Mouse (Mus musculus) spleen, embryonic (tissue): ENCODE measurements at regions not wholly inside any gene's neighbourhood (a gene's known extent, or its start where the extent isn't known, plus 50 kb on each side); places are given as distances from the start of the nearest gene placed in this dataset.

ENCODE experiments used
- CTCF ChIA-PET: fragments of 350-600 bp; sonication (Branson Sonifier 250); formaldehyde crosslinking; loops from one replicate; lab custom pipeline; 2022; lab: Charles Lee

DNA sequence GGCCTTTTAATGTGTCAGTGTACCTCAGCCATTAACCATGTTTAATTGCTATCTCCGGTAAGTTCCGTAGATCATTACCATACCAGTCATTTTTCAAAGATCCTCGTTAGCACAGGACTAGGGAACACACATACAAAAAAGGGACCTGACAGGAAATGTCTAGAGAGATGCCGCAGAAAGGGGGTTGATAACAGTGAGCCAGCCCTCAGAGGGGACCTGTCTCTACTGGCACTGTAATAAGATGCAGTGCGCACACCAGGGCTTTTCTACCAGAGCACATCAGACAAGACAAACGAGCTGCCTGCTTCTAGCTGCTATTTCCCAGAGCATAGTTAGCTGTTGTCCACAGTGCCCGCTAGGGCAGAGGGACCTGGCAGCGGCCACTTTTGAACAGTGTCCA is 199.1 kb downstream of the Sox11 start:
- CTCF ChIA-PET = no interaction called here

- CTCF ChIA-PET = no interaction called here
Observed at GRCm38 (mm10) chr12:27140335-27140702, 202.1 kb downstream of the Sox11 start.

GRCm38 (mm10) chr12:27139683-27140334 is 202.6 kb downstream of the Sox11 start:
- CTCF ChIA-PET = no interaction called here

DNA sequence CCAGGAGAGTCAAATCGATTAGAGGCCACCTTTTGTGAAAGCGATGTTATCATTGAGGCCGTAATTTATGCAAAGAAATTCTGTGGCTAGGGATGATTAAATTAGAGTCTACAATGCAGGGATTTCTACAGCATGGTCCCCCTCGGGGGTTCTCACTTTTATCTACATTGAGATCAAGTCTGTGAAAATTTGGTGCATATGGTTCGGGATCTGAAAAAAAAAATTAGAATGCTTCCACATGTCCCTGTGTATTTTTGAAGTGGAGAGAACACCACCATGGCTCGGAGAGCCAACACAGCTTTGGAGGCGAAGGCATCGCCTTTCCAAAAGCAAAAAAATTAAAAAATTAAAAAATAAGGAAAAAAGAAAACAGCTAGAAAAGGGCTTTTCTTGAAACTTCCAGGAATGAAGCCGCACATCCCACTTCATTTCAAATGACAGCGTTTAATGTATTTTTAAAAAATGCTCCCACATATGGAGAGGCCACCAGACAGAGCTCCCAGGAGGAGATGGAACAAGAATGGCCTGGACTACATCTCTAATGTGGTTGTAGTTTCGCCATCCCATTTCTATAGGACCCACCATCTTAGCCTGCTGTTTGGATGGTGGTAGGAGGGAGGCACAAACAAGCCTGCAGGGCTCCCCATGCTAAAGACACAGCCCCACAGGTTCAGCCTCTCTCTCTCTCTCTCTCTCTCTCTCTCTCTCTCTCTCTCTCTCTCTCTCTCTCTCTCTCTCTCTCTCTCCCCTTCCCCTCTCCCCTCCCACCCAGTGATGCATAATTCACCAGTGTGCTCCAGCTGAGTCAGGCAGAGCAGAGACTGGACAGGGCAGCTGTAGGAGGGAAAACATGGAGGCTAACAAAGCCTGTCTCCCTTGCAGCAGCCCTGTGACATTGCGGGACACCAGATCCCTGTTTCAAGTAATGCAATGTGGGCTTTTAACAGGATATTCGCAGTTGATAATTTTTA is 203.4 kb downstream of the Sox11 start:
- CTCF ChIA-PET = no interaction called here

- CTCF ChIA-PET = no interaction called here
Observed at GRCm38 (mm10) chr12:27135997-27136559, 206.3 kb downstream of the Sox11 start.

DNA sequence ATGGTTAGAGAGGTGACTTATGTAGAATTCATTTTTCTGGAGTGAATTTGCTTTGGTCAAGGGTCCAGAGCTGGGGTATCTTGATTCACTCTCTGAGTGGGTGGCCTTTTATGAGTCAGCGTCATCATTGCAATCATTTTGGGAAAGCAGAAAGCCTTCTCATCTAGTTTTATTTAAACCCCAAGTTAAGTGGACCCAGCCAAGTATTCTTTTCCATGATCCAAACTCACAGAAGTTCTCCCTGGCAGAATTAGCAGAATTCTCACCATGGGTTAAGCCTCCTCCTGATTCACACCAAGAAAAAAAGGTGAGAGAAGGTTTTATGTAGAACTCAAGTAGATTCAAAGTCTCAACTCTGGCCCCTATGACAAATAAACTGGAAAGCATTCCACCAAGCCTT is 211.8 kb downstream of the Sox11 start:
- CTCF ChIA-PET = no interaction called here

- CTCF ChIA-PET = no interaction called here
Observed at GRCm38 (mm10) chr12:27127054-27127605, 215.2 kb downstream of the Sox11 start.

DNA sequence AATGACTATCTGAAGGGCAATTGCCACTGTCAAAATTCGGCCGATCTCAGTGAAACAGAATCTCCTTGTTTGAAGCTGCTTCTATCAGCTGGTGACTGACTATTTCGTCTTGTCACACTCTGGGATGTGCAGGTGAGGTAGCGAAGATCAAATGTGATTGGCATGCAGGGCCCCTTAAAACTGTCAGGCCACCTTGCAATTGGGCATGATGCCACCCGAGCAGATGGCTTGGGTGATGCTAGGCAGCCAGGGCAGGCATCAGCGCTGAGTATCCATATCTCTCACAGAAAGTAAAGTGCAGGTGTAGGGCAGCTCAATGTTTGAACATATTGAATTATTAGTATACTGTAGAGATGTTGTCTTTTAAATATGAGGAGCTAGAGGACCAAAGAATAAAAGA is 223.8 kb downstream of the Sox11 start:
- CTCF ChIA-PET = no interaction called here

GRCm38 (mm10) chr12:27115392-27115791 is 227.0 kb downstream of the Sox11 start:
- CTCF ChIA-PET = no interaction called here

DNA sequence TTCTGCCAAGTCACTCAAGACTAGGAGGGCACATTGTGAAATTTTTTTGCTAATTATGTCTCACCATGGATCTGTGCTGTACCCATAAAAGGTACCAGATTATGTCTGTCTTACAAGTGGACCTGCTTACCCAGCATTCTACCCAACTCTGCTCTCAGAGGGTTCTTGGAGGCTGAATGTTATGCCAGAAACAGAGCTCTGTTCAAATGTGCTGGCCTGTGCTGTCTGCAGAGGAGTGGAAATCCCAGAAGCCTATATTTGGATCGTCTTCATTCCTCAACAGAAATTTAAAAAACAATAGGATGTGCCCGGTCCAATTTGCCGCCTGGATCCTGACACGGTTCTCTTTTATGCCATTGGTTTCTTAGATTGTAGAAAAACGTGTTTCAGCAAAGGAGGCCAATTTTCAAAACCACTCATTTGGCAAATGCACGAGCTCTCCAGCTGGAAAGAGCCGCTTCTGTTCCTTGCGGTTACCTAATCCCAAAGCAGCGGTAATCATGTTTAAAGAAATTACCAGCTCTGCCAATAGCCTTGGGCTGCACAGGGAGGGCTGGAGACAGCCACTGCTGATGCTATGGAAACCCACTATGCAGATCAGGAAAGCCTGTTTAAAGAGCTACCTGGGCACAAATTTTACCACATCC is 237.3 kb downstream of the Sox11 start:
- CTCF ChIA-PET = no interaction called here

- CTCF ChIA-PET = no interaction called here
Observed at GRCm38 (mm10) chr12:27102996-27103395, 239.4 kb downstream of the Sox11 start.

DNA sequence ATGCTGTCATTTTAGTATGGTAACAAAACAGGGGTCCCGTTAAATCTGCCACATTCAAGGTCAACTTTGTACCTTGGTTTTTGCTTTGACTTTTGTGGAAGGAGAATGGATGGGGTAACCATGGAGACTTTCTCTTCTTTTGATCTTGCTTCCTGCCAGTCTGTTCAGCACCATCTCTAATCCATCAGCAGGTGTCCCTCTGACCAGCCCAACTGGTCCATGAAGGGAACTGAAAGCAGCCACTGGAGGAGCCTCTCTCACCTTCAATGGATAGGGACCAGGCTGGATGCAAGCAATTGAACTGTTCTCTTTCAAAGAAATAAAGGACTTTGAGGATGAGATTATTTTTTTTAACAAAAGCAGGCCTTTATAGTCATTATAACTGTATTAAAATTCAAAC is 253.2 kb downstream of the Sox11 start:
- CTCF ChIA-PET = no interaction called here

DNA sequence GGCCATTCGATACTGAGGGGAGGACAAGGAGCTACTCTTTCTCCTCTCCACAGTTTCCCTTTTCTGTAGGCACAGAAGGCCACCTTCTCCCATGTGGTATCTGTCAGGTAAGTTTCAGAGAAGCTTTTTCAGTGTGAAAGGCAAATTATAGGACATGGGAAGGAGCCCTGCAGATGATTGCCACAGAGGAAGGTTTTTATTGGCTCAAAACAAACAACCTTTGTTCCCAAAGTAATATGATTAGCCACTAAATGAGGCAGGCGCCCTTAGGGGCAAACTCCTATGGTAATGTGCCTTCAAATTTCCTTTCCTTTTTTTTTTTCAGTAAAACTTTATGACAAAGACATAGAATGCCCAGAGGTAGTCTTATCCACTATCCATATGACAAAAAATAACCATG is 256.5 kb downstream of the Sox11 start:
- CTCF ChIA-PET = no interaction called here

DNA sequence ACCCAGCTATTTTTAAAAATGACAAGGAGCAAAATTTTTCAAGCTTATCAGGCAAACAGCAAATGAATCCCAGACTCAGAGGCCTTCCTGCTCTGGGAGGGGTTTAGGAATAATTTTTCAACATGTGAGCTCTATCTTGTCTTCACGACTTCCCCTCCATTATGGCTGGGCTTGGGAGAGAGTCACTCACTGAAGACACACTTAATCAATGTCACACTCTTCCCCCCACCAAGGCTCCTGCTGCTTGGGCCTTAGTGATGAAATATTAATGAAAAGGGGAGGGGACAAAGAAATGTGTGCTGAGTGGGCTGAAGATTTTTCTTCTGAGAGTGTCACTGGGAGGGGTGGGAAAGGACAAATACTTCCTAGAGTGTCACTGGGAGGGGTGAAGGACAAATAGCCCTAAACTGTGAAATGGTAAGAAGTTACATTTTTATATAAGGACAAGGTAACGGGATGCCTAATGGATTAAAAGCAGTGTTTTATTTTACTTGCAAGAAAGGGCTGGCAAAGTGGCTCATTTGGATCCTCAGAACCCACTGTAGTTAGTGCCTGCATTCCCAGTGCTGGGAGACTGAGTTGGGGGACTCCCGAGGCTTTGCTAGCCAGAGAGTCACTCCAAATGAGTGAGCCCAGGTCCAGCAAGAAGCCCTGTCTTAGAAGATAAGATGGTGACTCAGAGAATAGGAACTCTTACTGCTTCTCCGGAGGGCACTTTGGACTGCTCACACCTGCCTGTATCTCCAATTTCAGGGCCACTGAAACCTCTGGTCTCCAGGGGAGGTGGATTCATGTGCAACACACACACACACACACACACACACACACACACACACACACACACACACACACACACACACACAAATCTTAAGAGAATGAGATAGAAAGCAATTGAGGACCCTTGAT is 258.5 kb downstream of the Sox11 start:
- CTCF ChIA-PET = no interaction called here

DNA sequence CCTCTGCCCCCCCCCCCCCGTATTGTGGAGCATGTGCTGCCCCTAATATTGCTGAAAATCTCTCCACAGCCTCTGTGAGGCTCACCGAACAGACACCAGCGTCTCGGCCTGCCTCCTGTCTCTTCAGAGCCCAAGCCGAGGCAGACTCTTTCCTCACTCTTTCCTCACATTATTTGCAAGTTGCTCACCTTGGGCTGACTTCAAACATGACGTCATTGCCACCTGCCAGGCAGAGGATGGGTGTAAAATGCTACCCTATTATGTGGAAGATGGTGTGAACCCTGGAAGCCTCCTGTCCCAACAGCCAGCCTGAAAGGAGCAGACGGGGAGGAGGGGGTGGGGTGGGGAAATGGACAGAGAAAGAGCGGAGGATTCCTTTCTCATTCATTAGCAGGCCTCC is 259.3 kb downstream of the Sox11 start:
- CTCF ChIA-PET = no interaction called here

DNA sequence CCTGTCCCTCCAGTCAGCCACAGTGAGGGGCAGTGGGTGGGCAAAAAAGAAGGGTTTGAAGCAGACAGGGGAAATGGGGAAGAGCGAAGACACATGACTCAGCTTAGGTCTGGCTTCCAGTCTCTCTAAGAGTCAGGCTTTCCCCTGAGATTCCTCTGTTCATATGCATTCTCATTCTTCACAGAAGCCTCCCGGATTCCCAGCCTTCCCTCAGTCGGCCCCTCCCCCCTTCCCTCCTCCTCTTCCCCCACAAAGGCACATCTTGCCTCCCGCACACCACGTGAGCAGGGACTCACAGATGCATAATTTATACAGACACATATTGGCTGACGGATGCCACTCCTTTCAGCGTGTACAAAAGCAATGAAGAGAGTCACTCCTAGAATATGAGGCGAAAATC is 259.8 kb downstream of the Sox11 start:
- CTCF ChIA-PET = no interaction called here

- CTCF ChIA-PET = no interaction called here
Observed at GRCm38 (mm10) chr12:27076107-27076738, 266.2 kb downstream of the Sox11 start.

- CTCF ChIA-PET = no interaction called here
Observed at GRCm38 (mm10) chr12:27065011-27065517, 277.3 kb downstream of the Sox11 start.

- CTCF ChIA-PET = no interaction called here
Observed at GRCm38 (mm10) chr12:27063518-27063917, 278.9 kb downstream of the Sox11 start.
